Mouse (Mus musculus) hindbrain, embryonic 16.5 days (tissue): ENCODE data around the gene Tas2r115. TPM values are rescaled to one million over a fixed set of nuclear protein-coding genes. Genes with fewer than 3 reads are reported as not detected.
"Not testable (repeated sequence)": the region's sequence is repeated elsewhere in the genome, so short reads cannot be mapped to it uniquely, and the experiment has no call there.

Source experiments
- ATAC-seq: fragments of 200-750 bp; cut with Nextera tagmentation; 2 replicates; pipeline ENCODE4 v1.8.0; 2017; ENCODE audit warnings: moderate TSS enrichment, moderate library complexity
- H3K27ac ChIP-seq: fragments of 300-500 bp; sonication (generic); 2 replicates; pipeline ENCODE4 v1.5.1; 2014; ENCODE audit warnings: low read depth, mild to moderate bottlenecking, control low read depth, low read length, moderate library complexity
- H3K27me3 ChIP-seq: fragments of 300-500 bp; sonication (generic); replicated peaks from 2 replicates; pipeline ENCODE4 v1.6.1; 2014; ENCODE audit warnings: low read length; ENCODE audit not compliant: control insufficient read depth, insufficient read depth
- H3K36me3 ChIP-seq: fragments of 300-500 bp; sonication (generic); 2 replicates; pipeline ENCODE4 v1.6.1; 2014; ENCODE audit warnings: mild to moderate bottlenecking, low read length, moderate library complexity, mixed read lengths; ENCODE audit not compliant: control insufficient read depth, insufficient read depth
- H3K4me1 ChIP-seq: fragments of 300-500 bp; sonication (generic); 2 replicates; pipeline ENCODE4 v1.6.1; 2014; ENCODE audit warnings: low read depth, low read length; ENCODE audit not compliant: control insufficient read depth, insufficient read depth
- H3K4me2 ChIP-seq: fragments of 300-500 bp; sonication (generic); 2 replicates; pipeline ENCODE4 v1.6.1; 2014; ENCODE audit warnings: mild to moderate bottlenecking, low read length, control low read depth, moderate library complexity
- H3K4me3 ChIP-seq: fragments of 300-500 bp; sonication (generic); 2 replicates; pipeline ENCODE4 v1.5.1; 2014; ENCODE audit warnings: mild to moderate bottlenecking, low read length, control low read depth, moderate library complexity
- H3K9ac ChIP-seq: fragments of 300-500 bp; sonication (generic); 2 replicates; pipeline ENCODE4 v1.6.1; 2014; ENCODE audit warnings: low read depth, mild to moderate bottlenecking, control low read depth, low read length, moderate library complexity
- H3K9me3 ChIP-seq: fragments of 300-500 bp; sonication (generic); 2 replicates; pipeline ENCODE4 v1.6.1; 2014; ENCODE audit warnings: mild to moderate bottlenecking, low read length, moderate library complexity; ENCODE audit not compliant: control insufficient read depth
- WGBS: fragments of 180-500 bp; shearing (Covaris S2); extraction: QIAGEN DNeasy Blood & Tissue Kit; methylation state at CpG from one replicate; pipeline ENCODE4 v1.1.7; 2014; 5-methylcytosine and 5-hydroxymethylcytosine counted together
- polyA plus RNA-seq: library from polyadenylated mRNA; unstranded; fragments of >200 nt; fragmentation: Nextera tagmentation; extraction: Ambion mirVana; gene quantifications from 2 replicates; pipeline ENCODE4 v1.2.1, GENCODE M21; 2015

Tas2r115 gene
- polyA plus RNA-seq = not detected in 2 replicates

DNA sequence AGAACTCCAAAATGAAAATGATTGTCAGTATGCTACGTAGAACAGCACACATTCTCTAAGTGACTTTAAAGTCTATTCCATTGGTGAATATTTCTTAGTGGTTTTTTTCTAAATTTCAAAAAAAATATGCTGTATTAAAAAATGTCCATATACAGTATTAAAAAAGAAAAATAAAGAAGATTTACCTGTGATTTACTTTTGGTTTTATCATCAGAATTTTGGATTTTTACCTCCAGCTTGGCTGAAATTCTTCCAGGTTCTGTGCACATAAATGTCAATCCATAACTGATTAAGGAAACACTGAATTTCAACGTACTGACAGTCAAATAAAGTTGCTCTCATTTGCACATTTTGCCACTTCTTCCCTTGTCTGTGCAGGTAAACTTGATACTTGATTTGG lies at the start of gene Tas2r115:
TSS of gene Tas2r115 (minus strand) at position 101 of the 400 bp plus-strand sequence.
- H3K27me3 ChIP-seq = no peaks in the 10 kb centered on the region
- no peak within 1 kb of the TSS for H3K4me3 ChIP-seq
- WGBS = 81% methylated on average over 2 of the region's 2 CpGs
- no peak within 1 kb of the TSS for H3K9ac ChIP-seq
- ATAC-seq = no peak
- no peaks in the 10 kb centered on the region for H3K9me3 ChIP-seq
- H3K4me1 ChIP-seq = no peaks in the 10 kb centered on the region
- no peak within 1 kb of the TSS for H3K27ac ChIP-seq
- no peak within 1 kb of the TSS for H3K4me2 ChIP-seq
- no peaks in the 10 kb centered on the region for H3K36me3 ChIP-seq

DNA sequence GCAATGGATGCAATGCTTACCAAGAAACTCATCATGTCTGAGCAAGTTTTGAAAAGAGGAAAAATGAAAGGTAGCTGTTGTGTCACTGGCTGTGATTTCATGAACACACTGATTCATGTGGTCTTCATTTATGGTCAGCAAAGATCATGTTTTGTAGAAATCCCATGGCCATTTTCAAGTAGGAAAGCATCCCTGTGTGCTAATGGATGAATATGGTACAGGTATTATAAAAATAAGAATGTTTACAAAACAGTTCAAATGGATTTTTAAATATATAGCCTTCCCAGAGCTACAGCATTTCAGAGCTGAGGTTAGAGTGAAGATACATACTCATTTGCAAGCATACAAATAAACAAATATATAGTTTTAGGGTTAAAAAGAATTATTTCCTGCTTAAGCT lies 40.2 kb upstream of the Tas2r115 start, which contains the start of gene Tas2r136:
TSS of gene Tas2r136 (minus strand) at position 101 of the 400 bp plus-strand sequence.
- no peak for ATAC-seq
- no peak within 1 kb of the TSS for H3K27ac ChIP-seq
- no peaks in the 10 kb centered on the region for H3K27me3 ChIP-seq

DNA sequence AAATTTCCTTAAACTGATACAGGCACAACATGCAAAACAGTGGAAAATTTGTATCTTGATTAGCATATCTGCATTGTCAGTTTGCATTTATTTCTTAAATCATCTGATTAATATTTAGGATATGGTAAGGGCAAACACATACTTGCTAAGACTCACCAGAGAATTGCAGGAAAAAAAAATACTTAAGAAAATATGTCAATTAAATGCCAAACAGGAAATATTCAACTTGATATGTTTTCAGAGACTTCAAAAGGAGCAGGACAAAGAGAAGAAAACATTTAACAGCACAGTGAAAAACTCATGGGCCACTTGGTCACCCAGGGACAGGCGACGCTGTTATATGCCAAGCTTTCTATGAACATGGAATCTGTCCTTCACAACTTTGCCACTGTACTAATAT lies 24.0 kb upstream of the Tas2r115 start, which contains the start of gene Tas2r102:
TSS of gene Tas2r102 (plus strand) at position 301 of the 400 bp plus-strand sequence.
- Histone ChIP-seq H3K4me3 (no peak within 1 kb of the TSS), H3K4me1 (no peaks in the 10 kb centered on the region), H3K4me2 (no peak within 1 kb of the TSS), H3K9ac (no peak within 1 kb of the TSS), H3K9me3 (no peaks in the 10 kb centered on the region), H3K36me3 (no peaks in the 10 kb centered on the region), H3K27me3 (no peaks in the 10 kb centered on the region), H3K27ac (no peak within 1 kb of the TSS)
- no peak for ATAC-seq
- WGBS = 95% methylated on average over 2 of the region's 2 CpGs

More for the DNA sequence above, 40.2 kb upstream of the Tas2r115 start, which contains the start of gene Tas2r136:
- H3K4me1 ChIP-seq = no peaks in the 10 kb centered on the region
- H3K9ac ChIP-seq = no peak within 1 kb of the TSS
- H3K4me2 ChIP-seq = no peak within 1 kb of the TSS
- H3K9me3 ChIP-seq = no peaks in the 10 kb centered on the region
- no peaks in the 10 kb centered on the region for H3K36me3 ChIP-seq
- H3K4me3 ChIP-seq = no peak within 1 kb of the TSS

DNA sequence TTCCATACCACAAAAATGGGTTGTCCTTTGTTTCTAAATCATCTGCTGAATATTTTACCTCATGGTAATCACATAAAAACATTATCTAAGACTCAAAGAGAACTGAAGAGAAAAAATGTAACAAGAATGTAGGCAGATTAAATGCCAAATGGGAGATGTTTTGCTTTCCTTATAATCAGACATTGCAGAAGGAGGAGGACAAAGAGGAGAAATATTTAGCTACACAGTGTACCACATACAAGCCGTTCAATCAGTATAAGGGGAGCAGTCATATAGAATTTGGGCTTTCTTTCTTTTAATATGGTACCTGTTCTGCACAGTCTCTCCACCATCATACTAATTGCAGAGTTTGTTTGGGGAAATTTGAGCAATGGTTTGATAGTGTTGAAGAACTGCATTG lies 16.6 kb upstream of the Tas2r115 start, which contains the start of gene Tas2r124:
TSS of gene Tas2r124 (plus strand) at position 301 of the 400 bp plus-strand sequence.
- WGBS = 84% methylated on average over 1 of the region's 1 CpGs
- no peak for ATAC-seq
- no peaks in the 10 kb centered on the region for H3K9me3 ChIP-seq
- H3K4me3 ChIP-seq = no peak within 1 kb of the TSS
- no peak within 1 kb of the TSS for H3K27ac ChIP-seq
- no peaks in the 10 kb centered on the region for H3K4me1 ChIP-seq
- no peak within 1 kb of the TSS for H3K9ac ChIP-seq
- no peak within 1 kb of the TSS for H3K4me2 ChIP-seq
- no peaks in the 10 kb centered on the region for H3K27me3 ChIP-seq
- no peaks in the 10 kb centered on the region for H3K36me3 ChIP-seq

DNA sequence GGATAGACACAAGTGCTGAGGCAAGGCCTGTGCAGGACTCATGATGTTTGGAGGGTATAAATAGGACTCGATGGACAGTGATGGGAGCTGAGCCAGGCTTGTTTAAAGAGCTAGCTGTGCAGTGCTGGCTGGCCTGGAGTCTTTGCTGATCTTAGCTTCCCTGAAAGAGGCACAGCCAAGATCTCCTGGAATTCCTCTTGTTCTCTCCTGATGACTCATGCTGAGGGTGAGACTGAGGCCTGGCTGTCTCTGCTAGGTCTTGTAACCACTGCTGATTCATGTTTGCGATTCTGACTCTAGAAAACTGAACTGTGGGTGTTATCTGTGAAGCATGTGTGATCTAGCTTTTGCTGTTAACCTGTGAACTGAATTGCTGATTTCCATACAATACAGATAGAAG lies 12.4 kb upstream of the Tas2r115 start:
- no peaks in the 10 kb centered on the region for H3K9me3 ChIP-seq
- 92% methylated on average over 2 of the region's 2 CpGs for WGBS
- no peak overlapping the region for H3K27ac ChIP-seq

DNA sequence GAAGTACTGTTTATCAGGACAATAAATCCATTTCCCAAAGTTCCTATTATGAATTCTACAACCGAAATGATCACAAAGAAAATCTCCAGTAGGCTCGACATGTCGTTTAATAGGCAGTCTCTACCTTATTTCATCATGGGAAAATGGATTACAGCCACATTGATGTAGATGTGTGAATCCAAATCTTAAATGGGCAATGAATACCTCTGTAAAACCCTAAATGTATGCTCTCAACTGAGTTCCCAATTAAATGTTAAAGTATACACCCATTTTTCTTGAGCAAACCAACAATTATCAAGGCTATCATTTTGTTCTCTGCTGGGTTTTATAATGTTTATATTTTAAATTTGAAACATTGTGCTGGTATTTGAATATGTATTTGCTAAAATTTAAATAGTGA lies 26.0 kb downstream of the Tas2r115 start, which contains the start of gene Tas2r122:
TSS of gene Tas2r122 (minus strand) at position 101 of the 400 bp plus-strand sequence.
- H3K4me1 ChIP-seq = no peaks in the 10 kb centered on the region
- ATAC-seq = no peak
- no peak within 1 kb of the TSS for H3K9ac ChIP-seq
- no peaks in the 10 kb centered on the region for H3K27me3 ChIP-seq
- H3K4me3 ChIP-seq = no peak within 1 kb of the TSS
- H3K4me2 ChIP-seq = no peak within 1 kb of the TSS
- H3K36me3 ChIP-seq = no peaks in the 10 kb centered on the region
- H3K9me3 ChIP-seq = no peaks in the 10 kb centered on the region
- H3K27ac ChIP-seq = no peak within 1 kb of the TSS
- WGBS = 81% methylated on average over 3 of the region's 3 CpGs

More for the DNA sequence above, 12.4 kb upstream of the Tas2r115 start:
- Histone ChIP-seq H3K4me1 (no peaks in the 10 kb centered on the region), H3K4me3 (no peak overlapping the region), H3K36me3 (no peaks in the 10 kb centered on the region), H3K27me3 (no peaks in the 10 kb centered on the region), H3K4me2 (no peak overlapping the region), H3K9ac (no peak overlapping the region)
- no peak for ATAC-seq

DNA sequence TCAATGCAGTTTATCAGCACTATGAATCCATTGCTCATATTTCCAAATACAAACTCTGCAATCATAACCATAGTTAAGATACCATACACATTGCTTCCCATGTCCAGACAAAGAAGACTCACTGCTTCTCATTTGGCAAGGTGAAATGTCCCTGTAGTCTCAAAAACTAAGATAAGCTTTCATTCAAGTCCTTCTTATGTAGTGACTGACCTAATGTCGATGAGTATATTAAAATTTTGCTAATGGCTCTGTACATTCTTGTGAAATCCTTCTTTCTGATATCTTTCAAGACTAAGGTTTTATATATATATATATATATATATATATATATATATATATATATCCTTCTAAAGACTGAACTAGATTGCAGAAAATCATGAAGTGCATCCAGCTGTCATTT lies 36.9 kb downstream of the Tas2r115 start, which contains the start of gene Tas2r121:
TSS of gene Tas2r121 (minus strand) at position 101 of the 400 bp plus-strand sequence.
- no peaks in the 10 kb centered on the region for H3K9me3 ChIP-seq
- ATAC-seq = no peak
- no peaks in the 10 kb centered on the region for H3K36me3 ChIP-seq
- H3K27ac ChIP-seq = no peak within 1 kb of the TSS
- no peak within 1 kb of the TSS for H3K4me3 ChIP-seq
- H3K4me1 ChIP-seq = no peaks in the 10 kb centered on the region
- no peak within 1 kb of the TSS for H3K9ac ChIP-seq
- H3K27me3 ChIP-seq = no peaks in the 10 kb centered on the region
- 79% methylated on average over 1 of the region's 1 CpGs for WGBS
- H3K4me2 ChIP-seq = no peak within 1 kb of the TSS

DNA sequence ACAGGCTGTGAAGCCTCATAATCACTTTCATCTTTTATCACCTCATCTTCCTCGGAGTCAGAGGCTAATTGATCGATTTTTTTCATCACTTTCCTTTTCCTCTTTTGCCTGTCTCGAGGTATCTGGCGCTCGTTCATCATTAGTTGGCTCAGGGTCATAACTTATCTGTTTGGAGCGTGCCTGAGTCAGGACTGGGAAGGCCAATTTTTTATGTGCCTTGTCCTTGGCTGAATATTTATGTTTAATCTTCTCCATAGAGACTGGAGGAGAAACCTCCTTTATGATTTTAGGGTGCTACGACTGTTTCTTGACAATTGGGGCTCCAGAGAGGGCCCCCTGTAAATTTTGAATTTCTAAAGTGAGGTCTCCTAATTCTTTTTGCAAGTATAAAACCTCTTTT lies 46.2 kb downstream of the Tas2r115 start:
- H3K27me3 ChIP-seq = not testable (repeated sequence)

More for the DNA sequence above, 46.2 kb downstream of the Tas2r115 start:
- H3K4me2 ChIP-seq, H3K9me3 ChIP-seq, H3K4me3 ChIP-seq, H3K27ac ChIP-seq, H3K9ac ChIP-seq, H3K36me3 ChIP-seq, ATAC-seq, H3K4me1 ChIP-seq: not testable (repeated sequence)
- 82% methylated on average over 7 of the region's 7 CpGs for WGBS
